Mouse (Mus musculus) E14TG2a.4 (cell line): ENCODE measurements around the gene Rorb.

Experiments used
- H3K27me3 ChIP-seq: 2 replicates; pipeline ENCODE4 v1.6.1; 2014; ENCODE audit warnings: low read length, control low read depth; ENCODE audit not compliant: insufficient read depth
- H3K36me3 ChIP-seq: 2 replicates; pipeline ENCODE4 v1.6.1; 2014; ENCODE audit warnings: low read length, control low read depth; ENCODE audit not compliant: insufficient read depth
- H3K4me1 ChIP-seq: replicated peaks from 2 replicates; pipeline ENCODE4 v1.6.1; 2014; ENCODE audit warnings: low read depth, low read length, control low read depth
- H3K4me3 ChIP-seq: replicated peaks from 2 replicates; pipeline ENCODE4 v1.5.1; 2014; ENCODE audit warnings: mild to moderate bottlenecking, low read length
- H3K9me3 ChIP-seq: 2 replicates; pipeline ENCODE4 v1.6.1; 2014; ENCODE audit warnings: low read length, control low read depth
- CTCF ChIP-seq: conservative IDR thresholded peaks from 2 replicates; pipeline ENCODE4 v1.5.1; 2014; ENCODE audit warnings: low read length
- NANOG ChIP-seq: IDR thresholded peaks from 2 replicates; pipeline ENCODE4 v1.6.1; 2014; ENCODE audit warnings: borderline replicate concordance, low read length, mixed read lengths
- POU5F1 ChIP-seq: IDR thresholded peaks from 2 replicates; pipeline ENCODE4 v1.6.1; 2014; ENCODE audit warnings: low read length, borderline replicate concordance

The Rorb gene

DNA sequence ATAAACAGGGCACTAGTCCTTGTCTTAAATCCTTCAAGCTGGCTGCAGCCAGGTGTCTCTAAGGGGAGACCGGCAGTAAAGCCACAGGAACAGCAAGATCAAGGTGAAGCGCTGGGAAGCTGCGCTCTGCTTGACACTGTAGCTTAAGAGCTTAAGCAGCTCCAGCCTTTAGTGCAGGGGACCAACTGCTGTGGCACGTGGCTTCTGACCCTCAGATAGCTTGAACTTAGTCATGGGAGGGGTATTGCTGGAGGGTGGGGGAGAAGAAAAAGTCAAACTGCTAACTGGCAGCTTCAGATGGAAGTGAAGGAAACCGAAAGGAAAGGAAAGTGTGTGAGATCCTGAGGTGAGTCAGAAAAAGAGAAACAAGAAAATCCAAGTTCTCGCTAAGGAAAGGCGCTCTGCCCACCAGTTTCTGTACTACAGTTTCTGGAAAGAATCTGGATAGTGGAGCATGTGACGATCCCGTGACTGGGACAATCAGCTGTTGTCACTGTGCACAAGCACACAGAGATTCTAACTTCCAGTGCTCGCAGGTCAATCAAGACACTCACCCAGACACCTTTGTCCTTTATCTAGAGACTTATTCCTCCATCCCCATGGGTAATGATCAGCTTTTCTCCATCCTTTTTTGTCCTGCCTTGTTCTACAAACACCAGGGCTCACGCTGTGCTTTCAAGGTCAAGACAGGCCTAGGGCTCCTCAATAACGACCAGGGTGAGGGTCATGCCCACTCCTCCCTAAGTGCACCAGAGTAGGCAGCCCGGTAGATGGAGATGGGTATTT is 2.2 kb downstream of the Rorb start:
- Histone ChIP-seq H3K27me3 (peaks cover 48% of the 10 kb centered on the region), H3K36me3 (no peaks in the 10 kb centered on the region), H3K4me1 (peaks cover 22% of the 10 kb centered on the region), H3K9me3 (no peaks in the 10 kb centered on the region), H3K4me3 (no peak overlapping the region)
- TF ChIP-seq CTCF: no peak
- TF ChIP-seq NANOG: no peak
- no peak for TF ChIP-seq POU5F1

DNA sequence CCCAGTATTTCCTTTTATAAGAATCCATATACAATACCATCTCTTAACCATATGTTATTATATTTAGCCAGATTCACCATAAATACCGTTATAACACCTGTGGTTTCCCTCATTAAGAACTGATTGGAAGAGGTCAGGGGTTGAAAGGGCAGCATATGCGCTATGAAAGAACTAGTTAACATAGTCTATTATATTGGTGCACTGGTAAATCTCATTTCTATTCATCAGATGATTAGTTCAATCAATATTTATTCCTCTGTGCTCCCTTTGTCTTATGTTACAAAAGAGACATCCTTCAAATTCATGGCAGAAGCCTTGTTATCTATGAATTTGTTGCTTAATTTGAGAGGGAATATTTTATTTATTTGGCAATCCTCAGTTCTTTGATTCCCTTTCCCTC is 6.4 kb downstream of the Rorb start:
- Histone ChIP-seq H3K36me3 (no peaks in the 10 kb centered on the region), H3K9me3 (no peaks in the 10 kb centered on the region)

DNA sequence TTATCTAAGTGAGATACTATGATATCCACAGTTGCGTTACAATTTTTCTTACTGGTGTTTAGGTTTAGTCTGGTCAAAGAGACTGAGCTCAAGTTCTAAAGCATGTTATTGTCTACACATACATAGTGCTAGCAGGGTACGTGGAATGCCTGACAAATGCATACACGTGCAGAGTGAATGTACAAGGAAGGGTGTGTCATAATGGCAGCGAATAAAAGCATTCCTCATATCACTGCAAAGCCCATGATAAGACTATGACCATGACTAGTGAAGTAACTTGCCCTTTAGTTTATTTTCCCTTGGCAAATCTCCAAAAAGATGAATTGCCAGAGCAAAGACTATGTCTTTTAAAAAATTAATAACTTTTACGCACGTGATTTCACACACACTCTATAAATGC is 13.8 kb downstream of the Rorb start:
- Histone ChIP-seq H3K4me3 (no peak overlapping the region), H3K27me3 (no peaks in the 10 kb centered on the region), H3K36me3 (no peaks in the 10 kb centered on the region), H3K9me3 (no peaks in the 10 kb centered on the region), H3K4me1 (no peaks in the 10 kb centered on the region)
- TF ChIP-seq CTCF (no peak), POU5F1 (no peak), NANOG (no peak)

More for the DNA sequence above, 6.4 kb downstream of the Rorb start:
- TF ChIP-seq NANOG (no peak), POU5F1 (no peak), CTCF (no peak)
- Histone ChIP-seq H3K4me3 (no peak overlapping the region), H3K27me3 (peaks cover 24% of the 10 kb centered on the region), H3K4me1 (peaks cover 1% of the 10 kb centered on the region; the same call in 1 of the 2 replicates)

DNA sequence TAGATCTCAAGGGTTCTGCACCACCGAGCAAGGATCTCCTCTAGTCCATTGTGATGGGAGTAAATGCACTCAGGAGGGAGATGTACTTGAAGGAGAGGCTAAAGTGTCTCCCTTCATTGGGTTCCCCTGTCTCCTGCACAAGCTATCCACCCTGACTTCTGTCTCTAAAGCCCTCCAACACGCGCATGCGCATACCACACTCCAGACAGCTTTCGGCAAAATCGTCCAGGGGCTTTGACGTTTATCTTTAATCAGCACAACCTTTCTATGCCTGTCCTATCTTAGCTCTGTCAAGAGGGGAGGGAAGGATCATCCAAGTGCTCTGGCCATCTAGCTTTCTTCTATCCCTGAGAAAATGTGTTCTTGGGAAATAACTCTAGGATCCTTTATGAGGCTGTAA is 21.6 kb downstream of the Rorb start:
- H3K36me3 ChIP-seq: no peaks in the 10 kb centered on the region
- H3K4me3 ChIP-seq: no peak overlapping the region
- TF ChIP-seq NANOG (no peak), CTCF (no peak), POU5F1 (no peak)
- no peaks in the 10 kb centered on the region for H3K9me3 ChIP-seq
- H3K4me1 ChIP-seq: no peaks in the 10 kb centered on the region
- no peaks in the 10 kb centered on the region for H3K27me3 ChIP-seq

DNA sequence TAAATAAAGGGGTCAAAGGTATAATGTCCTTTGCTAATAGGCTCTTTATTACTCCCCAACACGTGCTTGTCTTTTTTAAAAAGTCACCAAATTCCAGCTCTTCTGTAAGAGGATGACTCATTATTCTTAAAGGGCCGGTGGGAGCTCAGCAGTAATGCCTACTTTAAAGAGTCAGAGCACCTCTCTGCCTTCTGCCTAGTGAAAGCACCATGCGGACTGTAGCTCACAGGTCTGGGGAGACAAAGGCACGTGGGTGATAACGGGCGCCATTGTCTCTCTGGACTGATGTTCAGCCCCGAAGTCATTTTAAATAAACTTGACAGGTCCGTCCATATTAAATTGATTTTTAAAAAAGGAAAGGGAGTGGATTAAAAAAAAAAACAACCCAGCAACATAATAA is 33.1 kb downstream of the Rorb start:
- H3K9me3 ChIP-seq: no peaks in the 10 kb centered on the region
- H3K27me3 ChIP-seq: 0 out of 2 replicates have a peak, but pooled peaks cover 2% of the 10 kb centered on the region
- no peaks in the 10 kb centered on the region for H3K4me1 ChIP-seq
- H3K36me3 ChIP-seq: no peaks in the 10 kb centered on the region
- H3K4me3 ChIP-seq: no peak overlapping the region
- TF ChIP-seq POU5F1: no peak
- no peak for TF ChIP-seq NANOG
- TF ChIP-seq CTCF: no peak

DNA sequence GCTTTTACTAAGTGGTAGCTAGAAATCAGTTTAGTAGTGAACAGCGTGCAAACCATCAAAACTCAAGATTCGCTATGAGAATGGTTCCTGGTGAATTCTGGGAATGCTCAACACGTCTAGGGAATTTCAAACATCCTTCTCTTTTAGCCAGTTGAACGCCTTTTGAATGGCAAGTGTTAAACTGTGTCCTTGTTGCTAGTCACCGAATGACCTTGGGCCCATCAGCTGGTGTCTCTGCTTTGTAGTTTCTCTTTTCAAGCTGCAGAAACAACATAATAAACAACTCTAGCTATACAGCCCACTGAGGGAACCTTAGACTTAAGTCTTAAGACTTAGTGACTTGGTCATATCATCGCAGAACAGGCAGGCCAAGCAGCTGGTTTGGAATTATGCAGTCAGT is 36.2 kb downstream of the Rorb start:
- no peak for TF ChIP-seq CTCF
- TF ChIP-seq NANOG: no peak
- no peak for TF ChIP-seq POU5F1
- Histone ChIP-seq H3K4me1 (no peaks in the 10 kb centered on the region), H3K36me3 (no peaks in the 10 kb centered on the region), H3K27me3 (no peaks in the 10 kb centered on the region), H3K9me3 (no peaks in the 10 kb centered on the region), H3K4me3 (no peak overlapping the region)

DNA sequence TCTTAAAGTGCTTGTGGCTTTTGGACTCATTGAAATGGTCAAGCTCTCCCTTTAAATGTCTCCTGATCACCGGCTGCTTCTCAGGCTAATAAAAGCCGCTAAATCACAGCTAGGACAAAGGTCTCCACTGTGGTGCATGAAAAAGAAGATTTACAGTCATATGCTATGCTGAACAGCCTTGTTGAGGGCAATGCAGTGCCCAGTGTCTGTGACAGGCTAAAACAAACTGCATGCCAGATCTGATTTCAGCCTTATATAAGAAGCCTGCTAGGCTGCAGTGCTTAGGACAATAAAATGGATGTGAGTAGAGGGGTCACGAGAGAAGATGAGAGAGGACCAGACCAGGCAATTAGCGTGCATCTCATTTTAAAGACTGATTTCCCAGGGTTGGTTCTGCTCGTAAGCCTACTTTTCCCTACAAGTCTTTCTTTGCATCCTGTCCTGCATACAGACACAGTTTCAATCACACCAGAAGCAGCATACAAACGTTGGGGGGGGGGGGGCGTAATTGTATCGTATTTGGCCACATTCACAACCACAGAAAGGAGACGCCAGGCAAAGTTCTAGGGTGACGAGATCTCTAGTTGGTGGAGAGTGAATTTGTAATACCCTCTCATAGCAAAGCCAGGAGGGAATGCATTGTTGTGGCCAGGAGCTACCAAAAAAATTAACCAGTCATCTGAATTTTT is 52.1 kb downstream of the Rorb start:
- TF ChIP-seq CTCF (no peak), POU5F1 (no peak), NANOG (no peak)
- H3K36me3 ChIP-seq: no peaks in the 10 kb centered on the region
- H3K9me3 ChIP-seq: no peaks in the 10 kb centered on the region
- no peaks in the 10 kb centered on the region for H3K4me1 ChIP-seq
- no peaks in the 10 kb centered on the region for H3K27me3 ChIP-seq
- H3K4me3 ChIP-seq: no peak overlapping the region

DNA sequence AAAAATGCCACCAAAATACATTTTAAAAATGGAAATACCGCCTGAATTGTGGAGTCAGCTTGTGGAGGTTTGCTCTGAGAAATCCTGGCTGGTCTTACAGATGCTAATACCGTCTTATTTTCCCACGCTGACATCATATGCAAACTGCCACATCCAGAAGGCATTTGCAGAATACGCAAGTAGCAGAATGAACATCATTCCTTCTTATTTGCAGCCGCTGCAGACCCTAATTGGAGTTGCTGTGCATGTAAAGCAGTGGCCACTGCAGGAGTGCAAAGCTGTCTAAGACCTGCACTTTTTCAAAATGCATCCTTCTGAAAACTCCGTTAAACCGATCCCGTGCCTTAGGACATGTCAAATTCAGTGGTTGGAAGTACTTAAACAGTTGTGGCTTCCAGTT is 52.8 kb downstream of the Rorb start:
- H3K36me3 ChIP-seq: no peaks in the 10 kb centered on the region
- H3K27me3 ChIP-seq: no peaks in the 10 kb centered on the region
- TF ChIP-seq POU5F1: no peak
- no peak for TF ChIP-seq NANOG
- no peak for TF ChIP-seq CTCF
- no peak overlapping the region for H3K4me3 ChIP-seq
- H3K9me3 ChIP-seq: no peaks in the 10 kb centered on the region
- no peaks in the 10 kb centered on the region for H3K4me1 ChIP-seq

DNA sequence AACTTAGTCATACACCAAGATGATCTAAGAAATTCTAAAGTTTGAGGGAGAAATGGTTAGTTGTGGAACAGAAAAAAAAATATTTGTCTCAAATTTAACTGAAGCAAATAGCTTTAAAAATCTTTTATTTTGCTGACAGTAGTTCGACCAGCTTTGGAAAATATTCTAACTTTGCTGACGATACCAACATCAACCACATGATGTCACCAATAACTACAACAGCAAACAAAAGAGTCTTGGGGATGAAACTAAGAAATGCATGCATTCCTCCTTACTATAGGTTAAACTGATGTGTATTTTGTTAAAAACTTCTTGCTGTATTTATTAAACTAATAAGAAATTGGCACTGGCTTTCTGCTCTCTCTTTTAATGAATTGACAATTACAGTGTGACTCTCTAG is 67.9 kb downstream of the Rorb start:
- H3K9me3 ChIP-seq: no peaks in the 10 kb centered on the region
- no peaks in the 10 kb centered on the region for H3K36me3 ChIP-seq
- TF ChIP-seq POU5F1: no peak
- no peaks in the 10 kb centered on the region for H3K27me3 ChIP-seq
- no peaks in the 10 kb centered on the region for H3K4me1 ChIP-seq
- H3K4me3 ChIP-seq: no peak overlapping the region
